Mouse (Mus musculus) heart, embryonic 10.5 days (tissue): ENCODE results near the gene Tsen34. TPM values are rescaled to one million over a fixed set of nuclear protein-coding genes. Genes with fewer than 3 reads are reported as not detected.

Source experiments
- DNase-seq: peaks from one replicate; pipeline ENCODE4 v3.0.0-alpha.2; 2017; ENCODE audit warnings: low spot score
- H3K27ac ChIP-seq: fragments of 300-500 bp; sonication (generic); 2 replicates; pipeline ENCODE4 v1.5.1; 2016; ENCODE audit warnings: mild to moderate bottlenecking
- H3K27me3 ChIP-seq: fragments of 300-500 bp; sonication (generic); 2 replicates; pipeline ENCODE4 v1.6.1; 2016; ENCODE audit warnings: mild to moderate bottlenecking; ENCODE audit not compliant: poor library complexity, insufficient read depth, severe bottlenecking
- H3K36me3 ChIP-seq: fragments of 300-500 bp; sonication (generic); 2 replicates; pipeline ENCODE4 v1.6.1; 2016; ENCODE audit warnings: mild to moderate bottlenecking, moderate library complexity
- H3K4me1 ChIP-seq: fragments of 300-500 bp; sonication (generic); 2 replicates; pipeline ENCODE4 v1.6.1; 2016; ENCODE audit warnings: mild to moderate bottlenecking
- H3K4me3 ChIP-seq: fragments of 300-500 bp; sonication (generic); 2 replicates; pipeline ENCODE4 v1.5.1; 2016; ENCODE audit warnings: mild to moderate bottlenecking, moderate library complexity
- H3K9me3 ChIP-seq: fragments of 300-500 bp; sonication (generic); 2 replicates; pipeline ENCODE4 v1.6.1; 2016; ENCODE audit warnings: mild to moderate bottlenecking, moderate library complexity
- WGBS: fragments of 180-500 bp; shearing (Covaris S2); methylation state at CpG from one replicate; pipeline ENCODE4 v1.1.7; 2016; 5-methylcytosine and 5-hydroxymethylcytosine counted together
- polyA plus RNA-seq: library from polyadenylated mRNA; unstranded; fragments of >200 nt; fragmentation: Nextera tagmentation; extraction: Ambion mirVana; gene quantifications from 2 replicates; pipeline ENCODE4 v1.2.1, GENCODE M21; 2016

The Tsen34 gene
- polyA plus RNA-seq: 221 and 268 TPM in 2 replicates

- Histone ChIP-seq H3K36me3 (peaks cover 24% of the 10 kb centered on the region), H3K27me3 (no peaks in the 10 kb centered on the region), H3K4me3 (peak within 1 kb of the TSS; percentile 77), H3K4me1 (peaks cover 21% of the 10 kb centered on the region; the same call in 1 of the 2 replicates), H3K27ac (peak within 1 kb of the TSS; percentile 94), H3K9me3 (no peaks in the 10 kb centered on the region)
- peak; percentile 80 for DNase-seq
- WGBS: under 1% methylated on average over 49 of the region's 49 CpGs
These were observed at the start of gene Tsen34 for GRCm38 (mm10) chr7:3692382-3692986. Gene Tsen34, plus strand, starts transcription at chr7:3692863.

- Histone ChIP-seq H3K36me3 (peaks cover 39% of the 10 kb centered on the region), H3K27ac (no peak overlapping the region), H3K27me3 (no peaks in the 10 kb centered on the region), H3K4me1 (peaks cover 22% of the 10 kb centered on the region), H3K9me3 (no peaks in the 10 kb centered on the region), H3K4me3 (no peak overlapping the region)
- WGBS: 65% methylated on average over 5 of the region's 5 CpGs
- DNase-seq: no peak
These were observed 49.3 kb upstream of the Tsen34 start for GRCm38 (mm10) chr7:3643412-3643811.

GRCm38 (mm10) chr7:3643843-3644242 is 48.8 kb upstream of the Tsen34 start:
- Histone ChIP-seq H3K4me3 (peak overlapping the region; percentile 98), H3K9me3 (no peaks in the 10 kb centered on the region), H3K27ac (0 out of 2 replicates have a peak overlapping the region, but pooled peaks have one; percentile 2), H3K36me3 (peaks cover 36% of the 10 kb centered on the region), H3K4me1 (peaks cover 23% of the 10 kb centered on the region), H3K27me3 (no peaks in the 10 kb centered on the region)
- no peak for DNase-seq
- WGBS: 24% methylated on average over 9 of the region's 9 CpGs

GRCm38 (mm10) chr7:3644348-3644671 is 48.4 kb upstream of the Tsen34 start:
- Histone ChIP-seq H3K27ac (peak overlapping the region; percentile 98; the same call in 1 of the 2 replicates), H3K4me3 (peak overlapping the region; percentile 98), H3K4me1 (peaks cover 26% of the 10 kb centered on the region), H3K9me3 (no peaks in the 10 kb centered on the region), H3K36me3 (peaks cover 35% of the 10 kb centered on the region), H3K27me3 (no peaks in the 10 kb centered on the region)
- DNase-seq: no peak
- WGBS: under 1% methylated on average over 11 of the region's 11 CpGs

- Histone ChIP-seq H3K9me3 (no peaks in the 10 kb centered on the region), H3K4me3 (peak within 1 kb of the TSS; percentile 98), H3K27me3 (no peaks in the 10 kb centered on the region), H3K27ac (peak within 1 kb of the TSS; percentile 98), H3K36me3 (peaks cover 33% of the 10 kb centered on the region), H3K4me1 (peaks cover 29% of the 10 kb centered on the region)
- WGBS: under 1% methylated on average over 58 of the region's 58 CpGs
- peak; percentile 100 for DNase-seq
These were observed 47.8 kb upstream of the Tsen34 start, which contains the start of gene Cnot3 for GRCm38 (mm10) chr7:3644672-3645487. Gene Cnot3, plus strand, starts transcription at chr7:3645268.

- WGBS: under 1% methylated on average over 45 of the region's 58 CpGs
- H3K36me3 ChIP-seq: peaks cover 33% of the 10 kb centered on the region
- DNase-seq: no peak
These were observed 47.1 kb upstream of the Tsen34 start for GRCm38 (mm10) chr7:3645488-3646025.

GRCm38 (mm10) chr7:3646188-3646587 is 46.5 kb upstream of the Tsen34 start:
- Histone ChIP-seq H3K9me3 (no peaks in the 10 kb centered on the region), H3K4me1 (peaks cover 29% of the 10 kb centered on the region), H3K4me3 (peak overlapping the region; percentile 98), H3K36me3 (peaks cover 33% of the 10 kb centered on the region), H3K27me3 (no peaks in the 10 kb centered on the region), H3K27ac (peak overlapping the region; percentile 98)
- WGBS: 21% methylated on average over 9 of the region's 9 CpGs
- DNase-seq: no peak

More at GRCm38 (mm10) chr7:3645488-3646025, 47.1 kb upstream of the Tsen34 start:
- Histone ChIP-seq H3K27me3 (no peaks in the 10 kb centered on the region), H3K9me3 (no peaks in the 10 kb centered on the region), H3K4me3 (peak overlapping the region; percentile 98), H3K4me1 (peaks cover 29% of the 10 kb centered on the region), H3K27ac (peak overlapping the region; percentile 98)

- Histone ChIP-seq H3K4me3 (peak overlapping the region; percentile 98), H3K36me3 (peaks cover 33% of the 10 kb centered on the region), H3K27me3 (no peaks in the 10 kb centered on the region), H3K4me1 (peaks cover 29% of the 10 kb centered on the region), H3K9me3 (no peaks in the 10 kb centered on the region), H3K27ac (peak overlapping the region; percentile 98; the same call in 1 of the 2 replicates)
- WGBS: 62% methylated on average over 4 of the region's 4 CpGs
- DNase-seq: no peak
These were observed 46.0 kb upstream of the Tsen34 start for GRCm38 (mm10) chr7:3646641-3647040.

GRCm38 (mm10) chr7:3656966-3657365 is 35.7 kb upstream of the Tsen34 start:
- Histone ChIP-seq H3K36me3 (peaks cover 100% of the 10 kb centered on the region), H3K27ac (no peak overlapping the region), H3K4me3 (no peak overlapping the region), H3K9me3 (no peaks in the 10 kb centered on the region), H3K4me1 (peaks cover 6% of the 10 kb centered on the region; the same call in 1 of the 2 replicates), H3K27me3 (no peaks in the 10 kb centered on the region)
- no peak for DNase-seq
- WGBS: 79% methylated on average over 4 of the region's 4 CpGs

GRCm38 (mm10) chr7:3658578-3658977 is 34.1 kb upstream of the Tsen34 start:
- Histone ChIP-seq H3K27me3 (no peaks in the 10 kb centered on the region), H3K27ac (no peak overlapping the region), H3K4me1 (peaks cover 7% of the 10 kb centered on the region), H3K36me3 (peaks cover 99% of the 10 kb centered on the region), H3K9me3 (no peaks in the 10 kb centered on the region), H3K4me3 (no peak overlapping the region)
- WGBS: 92% methylated on average over 14 of the region's 14 CpGs
- DNase-seq: no peak

- DNase-seq: peak; percentile 78
- Histone ChIP-seq H3K9me3 (no peaks in the 10 kb centered on the region), H3K4me3 (peak overlapping the region; percentile 80), H3K27ac (peak overlapping the region; percentile 92), H3K4me1 (peaks cover 28% of the 10 kb centered on the region), H3K36me3 (peaks cover 40% of the 10 kb centered on the region), H3K27me3 (no peaks in the 10 kb centered on the region)
- 30% methylated on average over 15 of the region's 15 CpGs for WGBS
These were observed 28.0 kb upstream of the Tsen34 start for GRCm38 (mm10) chr7:3664524-3665214.

- H3K27ac ChIP-seq: peak within 1 kb of the TSS; percentile 92
- no peaks in the 10 kb centered on the region for H3K27me3 ChIP-seq
- H3K36me3 ChIP-seq: peaks cover 33% of the 10 kb centered on the region
- DNase-seq: peak; percentile 99
- H3K4me1 ChIP-seq: peaks cover 28% of the 10 kb centered on the region
- whole genome bisulfite sequencing: 3% methylated on average over 45 of the region's 45 CpGs
- peak within 1 kb of the TSS; percentile 80 for H3K4me3 ChIP-seq
- no peaks in the 10 kb centered on the region for H3K9me3 ChIP-seq
These were observed 27.2 kb upstream of the Tsen34 start, which contains the start of gene Leng1 for GRCm38 (mm10) chr7:3665215-3666114. Gene Leng1, minus strand, starts transcription at chr7:3665840.
